Mouse (Mus musculus) midbrain, embryonic 11.5 days (tissue): ENCODE data around the gene Gid8. TPM values are rescaled to one million over a fixed set of nuclear protein-coding genes. Genes with fewer than 3 reads are reported as not detected.
A peak's percentile ranks its signal among the peaks of the same experiment; 100 is the strongest.
"Not testable (repeated sequence)": the region's sequence is repeated elsewhere in the genome, so short reads cannot be mapped to it uniquely, and the experiment has no call there.

ENCODE experiments used
- ATAC-seq: fragments of 200-750 bp; cut with Nextera tagmentation; 2 replicates; pipeline ENCODE4 v1.8.0; 2017; ENCODE audit warnings: moderate TSS enrichment, moderate library complexity; ENCODE audit not compliant: low FRiP score
- DNase-seq: peaks from one replicate; pipeline ENCODE4 v3.0.0; 2015; ENCODE audit warnings: low spot score; ENCODE audit errors: missing footprints
- H3K27ac ChIP-seq: fragments of 300-500 bp; sonication (generic); 2 replicates; pipeline ENCODE4 v1.5.1; 2014; ENCODE audit warnings: low read depth, low read length
- H3K27me3 ChIP-seq: fragments of 300-500 bp; sonication (generic); 2 replicates; pipeline ENCODE4 v1.6.1; 2014; ENCODE audit warnings: mild to moderate bottlenecking, low read length, moderate library complexity, mixed read lengths; ENCODE audit not compliant: control insufficient read depth, insufficient read depth
- H3K36me3 ChIP-seq: fragments of 300-500 bp; sonication (generic); 2 replicates; pipeline ENCODE4 v1.6.1; 2014; ENCODE audit warnings: mild to moderate bottlenecking, low read length, moderate library complexity, mixed read lengths; ENCODE audit not compliant: control insufficient read depth, insufficient read depth
- H3K4me1 ChIP-seq: fragments of 300-500 bp; sonication (generic); 2 replicates; pipeline ENCODE4 v1.6.1; 2014; ENCODE audit warnings: low read length; ENCODE audit not compliant: control insufficient read depth, insufficient read depth
- H3K4me2 ChIP-seq: fragments of 300-500 bp; sonication (generic); 2 replicates; pipeline ENCODE4 v1.6.1; 2014; ENCODE audit warnings: mild to moderate bottlenecking, moderate library complexity
- H3K4me3 ChIP-seq: fragments of 300-500 bp; sonication (generic); 2 replicates; pipeline ENCODE4 v1.5.1; 2014; ENCODE audit warnings: low read depth, low read length
- H3K9ac ChIP-seq: fragments of 300-500 bp; sonication (generic); 2 replicates; pipeline ENCODE4 v1.6.1; 2014; ENCODE audit warnings: low read length
- H3K9me3 ChIP-seq: fragments of 300-500 bp; sonication (generic); 2 replicates; pipeline ENCODE4 v1.6.1; 2016; ENCODE audit warnings: low read length; ENCODE audit not compliant: control insufficient read depth
- WGBS: fragments of 180-500 bp; shearing (Covaris S2); extraction: QIAGEN DNeasy Blood & Tissue Kit; methylation state at CpG from one replicate; pipeline ENCODE4 v1.1.7; 2014; 5-methylcytosine and 5-hydroxymethylcytosine counted together
- polyA plus RNA-seq: library from polyadenylated mRNA; unstranded; fragments of >200 nt; fragmentation: Nextera tagmentation; extraction: Ambion mirVana; gene quantifications from 2 replicates; pipeline ENCODE4 v1.2.1, GENCODE M21; 2014

The Gid8 gene
- polyA plus RNA-seq, 1 experiment from 2014 or later, result 63.4 TPM

GRCm38 (mm10) chr2:180704591-180704990, 5.3 kb upstream of the Gid8 start:
- no peak overlapping the region for H3K9ac ChIP-seq
- WGBS, result 91% methylated on average over 8 of the region's 8 CpGs
- DNase-seq (no peak), ATAC-seq (no peak)
- no peak overlapping the region for H3K27ac ChIP-seq
- H3K4me2 ChIP-seq, result no peak overlapping the region
- H3K4me1 ChIP-seq, result peaks cover 32% of the 10 kb centered on the region
- H3K4me3 ChIP-seq, result no peak overlapping the region
- H3K27me3 ChIP-seq, result no peaks in the 10 kb centered on the region
- no peaks in the 10 kb centered on the region for H3K9me3 ChIP-seq
- H3K36me3 ChIP-seq, result no peaks in the 10 kb centered on the region

- no peak overlapping the region for H3K4me3 ChIP-seq
- 86% methylated on average over 3 of the region's 3 CpGs for WGBS
- peaks cover 28% of the 10 kb centered on the region for H3K4me1 ChIP-seq
- H3K36me3 ChIP-seq, result no peaks in the 10 kb centered on the region
- no peaks in the 10 kb centered on the region for H3K27me3 ChIP-seq
- H3K9ac ChIP-seq, result no peak overlapping the region
- ATAC-seq, result no peak
- no peaks in the 10 kb centered on the region for H3K9me3 ChIP-seq
- no peak overlapping the region for H3K27ac ChIP-seq
- H3K4me2 ChIP-seq, result no peak overlapping the region
- no peak for DNase-seq
Measured at GRCm38 (mm10) chr2:180705066-180705465, 4.9 kb upstream of the Gid8 start.

- Histone ChIP-seq H3K27me3 (no peaks in the 10 kb centered on the region), H3K4me1 (peaks cover 23% of the 10 kb centered on the region), H3K27ac (no peak overlapping the region), H3K9ac (no peak overlapping the region), H3K4me3 (no peak overlapping the region), H3K9me3 (no peaks in the 10 kb centered on the region), H3K4me2 (no peak overlapping the region), H3K36me3 (no peaks in the 10 kb centered on the region)
- DNase-seq, result no peak
- WGBS, result 93% methylated on average over 5 of the region's 5 CpGs
- no peak for ATAC-seq
Measured at GRCm38 (mm10) chr2:180705975-180706374, 3.9 kb upstream of the Gid8 start.

GRCm38 (mm10) chr2:180709023-180709922, 644 bp upstream of the Gid8 start:
- H3K4me1 ChIP-seq, result peaks cover 20% of the 10 kb centered on the region
- H3K4me2 ChIP-seq, result peak overlapping the region; percentile 86
- peak overlapping the region; percentile 100 for H3K4me3 ChIP-seq
- peak overlapping the region; percentile 97 for H3K9ac ChIP-seq
- peak overlapping the region; percentile 57 for H3K27ac ChIP-seq
- no peaks in the 10 kb centered on the region for H3K27me3 ChIP-seq
- H3K36me3 ChIP-seq, result peaks cover 2% of the 10 kb centered on the region; the same call in 1 of the 2 replicates
- no peaks in the 10 kb centered on the region for H3K9me3 ChIP-seq
- ATAC-seq, result peak; percentile 41
- WGBS, result under 1% methylated on average over 39 of the region's 39 CpGs
- DNase-seq, result no peak

GRCm38 (mm10) chr2:180710276-180711155, 599 bp downstream of the Gid8 start:
- Histone ChIP-seq H3K4me2 (peak overlapping the region; percentile 88), H3K27me3 (no peaks in the 10 kb centered on the region), H3K4me3 (peak overlapping the region; percentile 100), H3K27ac (peak overlapping the region; percentile 75), H3K9ac (peak overlapping the region; percentile 97), H3K9me3 (no peaks in the 10 kb centered on the region), H3K36me3 (peaks cover 2% of the 10 kb centered on the region; the same call in 1 of the 2 replicates), H3K4me1 (peaks cover 20% of the 10 kb centered on the region)
- DNase-seq, result peak; percentile 94
- WGBS, result 2% methylated on average over 63 of the region's 64 CpGs
- ATAC-seq, result peak; percentile 82

GRCm38 (mm10) chr2:180711527-180711926, 1.6 kb downstream of the Gid8 start:
- no peak for DNase-seq
- H3K27ac ChIP-seq, result no peak overlapping the region
- peak overlapping the region; percentile 100 for H3K4me3 ChIP-seq
- no peak for ATAC-seq
- peak overlapping the region; percentile 88; the same call in 1 of the 2 replicates for H3K4me2 ChIP-seq
- peak overlapping the region; percentile 97; the same call in 1 of the 2 replicates for H3K9ac ChIP-seq
- H3K4me1 ChIP-seq, result peaks cover 20% of the 10 kb centered on the region
- H3K36me3 ChIP-seq, result peaks cover 2% of the 10 kb centered on the region; the same call in 1 of the 2 replicates
- H3K9me3 ChIP-seq, result no peaks in the 10 kb centered on the region
- 63% methylated on average over 4 of the region's 4 CpGs for WGBS
- no peaks in the 10 kb centered on the region for H3K27me3 ChIP-seq

GRCm38 (mm10) chr2:180712037-180712689, 2.2 kb downstream of the Gid8 start:
- Histone ChIP-seq H3K27ac (no peak overlapping the region), H3K4me3 (no peak overlapping the region; the same call in 1 of the 2 replicates), H3K27me3 (no peaks in the 10 kb centered on the region), H3K9me3 (no peaks in the 10 kb centered on the region), H3K9ac (no peak overlapping the region), H3K4me1 (peaks cover 20% of the 10 kb centered on the region), H3K4me2 (no peak overlapping the region), H3K36me3 (peaks cover 6% of the 10 kb centered on the region; the same call in 1 of the 2 replicates)
- ATAC-seq (no peak), DNase-seq (no peak)
- 95% methylated on average over 5 of the region's 5 CpGs for WGBS

- H3K27ac ChIP-seq, H3K4me3 ChIP-seq, DNase-seq, H3K4me2 ChIP-seq, H3K4me1 ChIP-seq, H3K27me3 ChIP-seq, ATAC-seq, H3K9ac ChIP-seq, H3K9me3 ChIP-seq: not testable (repeated sequence)
- WGBS, result 97% methylated on average over 5 of the region's 5 CpGs
- peaks cover 20% of the 10 kb centered on the region for H3K36me3 ChIP-seq
Measured at GRCm38 (mm10) chr2:180722748-180723147, 12.8 kb downstream of the Gid8 start.
